Mouse (Mus musculus): ENCODE measurements at regions not wholly inside any gene's neighbourhood (a gene's known extent, or its start where the extent isn't known, plus 50 kb on each side); places are given as distances from the start of the nearest gene placed in this dataset.

DNA sequence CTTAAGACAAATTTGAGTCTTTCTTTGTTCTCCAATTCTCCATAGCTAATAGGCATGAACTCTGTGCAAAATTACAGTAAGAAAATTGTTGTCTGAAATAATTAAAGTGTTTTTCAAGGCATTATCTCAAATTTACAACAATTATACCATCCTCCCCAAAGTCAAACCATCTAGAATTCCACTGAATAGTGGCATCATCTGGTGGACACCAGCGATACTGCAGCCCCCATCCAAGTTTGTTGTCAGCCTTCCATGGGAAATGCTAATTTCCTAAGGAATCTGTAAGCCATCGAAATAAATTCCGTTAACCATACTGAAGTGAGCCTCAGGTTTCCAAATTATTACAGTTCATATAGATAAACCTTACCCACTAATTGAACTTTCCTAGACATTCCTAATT is 110.7 kb upstream of the Nebl start:
- H3K9ac ChIP-seq (ENCODE audit: low read depth, low read length), result no peak overlapping the region
- H3K4me3 ChIP-seq (ENCODE audit: low read depth, low read length), result no peak overlapping the region
- H3K27ac ChIP-seq (ENCODE audit: low read depth, low read length), result no peak overlapping the region
- 50% methylated on average over 3 of the region's 3 CpGs for WGBS
- no peaks in the 10 kb centered on the region for H3K36me3 ChIP-seq (ENCODE audit: control insufficient read depth, insufficient read depth, low read length)
- H3K4me2 ChIP-seq (replicated peaks; ENCODE audit: low read depth, low read length), result no peak overlapping the region
- peak; percentile 49 for DNase-seq (ENCODE audit: low spot score)
- no peaks in the 10 kb centered on the region for H3K9me3 ChIP-seq (ENCODE audit: control insufficient read depth, low read length)
- ATAC-seq (ENCODE audit: low FRiP score), result no peak
- H3K27me3 ChIP-seq (ENCODE audit: control insufficient read depth, insufficient read depth, low read length), result 0 out of 2 replicates have a peak, but pooled peaks cover 2% of the 10 kb centered on the region
- peaks cover 2% of the 10 kb centered on the region; the same call in 1 of the 2 replicates for H3K4me1 ChIP-seq (replicated peaks; ENCODE audit: control insufficient read depth, insufficient read depth, low read length)

DNA sequence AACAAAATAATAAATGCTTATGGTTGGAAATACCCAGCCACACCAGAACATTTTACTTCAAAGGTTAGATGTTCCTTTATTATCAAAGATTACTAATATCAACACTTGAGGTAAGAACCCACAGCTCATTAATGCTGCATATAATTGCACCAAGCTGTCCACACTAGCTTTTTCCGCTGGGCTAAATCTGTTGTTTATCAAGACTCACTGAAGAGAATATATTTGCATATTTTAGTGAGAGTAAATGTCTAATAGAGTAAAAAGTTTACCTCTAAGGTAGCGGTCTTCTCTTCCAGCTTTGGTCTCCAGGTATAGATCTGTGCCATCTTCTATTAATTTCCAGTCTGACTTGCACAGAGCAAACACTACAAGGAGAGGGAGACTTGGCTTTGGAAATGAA is 110.3 kb upstream of the Nebl start:
- ATAC-seq (ENCODE audit: low FRiP score), result no peak
- Histone ChIP-seq H3K27ac (ENCODE audit: low read depth, low read length) (no peak overlapping the region), H3K27me3 (ENCODE audit: control insufficient read depth, insufficient read depth, low read length) (0 out of 2 replicates have a peak, but pooled peaks cover 2% of the 10 kb centered on the region)

DNA sequence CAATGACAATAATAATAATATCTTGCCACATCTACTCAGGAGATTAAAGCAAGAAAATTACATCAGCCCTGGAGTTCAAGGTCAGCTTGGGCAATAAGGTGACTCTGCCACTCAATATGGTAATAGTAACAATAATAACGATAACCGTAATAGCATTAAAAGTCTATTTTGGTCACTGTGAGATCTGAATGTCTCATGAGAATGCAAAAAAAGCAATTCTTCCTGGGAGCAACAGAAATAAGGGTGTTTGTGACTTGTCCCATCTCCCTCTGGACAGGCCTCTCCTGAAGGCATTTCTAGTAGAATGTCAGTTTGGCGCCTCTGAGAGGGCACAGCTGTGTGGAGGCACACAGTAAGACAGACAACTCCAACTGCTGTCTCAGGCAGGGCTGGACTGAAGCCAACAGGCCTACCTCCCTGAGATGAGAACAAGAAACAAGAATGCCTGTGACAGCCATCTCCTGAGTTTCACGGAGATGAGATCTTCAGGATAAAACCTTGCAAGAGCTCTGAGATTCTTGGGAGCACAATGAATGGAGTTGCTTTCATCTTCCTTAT is 109.8 kb upstream of the Nebl start:
- 77% methylated on average over 4 of the region's 4 CpGs for WGBS
- Histone ChIP-seq H3K4me2 (replicated peaks; ENCODE audit: low read depth, low read length) (no peak overlapping the region), H3K4me1 (replicated peaks; ENCODE audit: control insufficient read depth, insufficient read depth, low read length) (peaks cover 2% of the 10 kb centered on the region; the same call in 1 of the 2 replicates), H3K27ac (ENCODE audit: low read depth, low read length) (no peak overlapping the region), H3K27me3 (ENCODE audit: control insufficient read depth, insufficient read depth, low read length) (0 out of 2 replicates have a peak, but pooled peaks cover 2% of the 10 kb centered on the region), H3K4me3 (ENCODE audit: low read depth, low read length) (no peak overlapping the region), H3K9ac (ENCODE audit: low read depth, low read length) (no peak overlapping the region), H3K9me3 (ENCODE audit: control insufficient read depth, low read length) (no peaks in the 10 kb centered on the region), H3K36me3 (ENCODE audit: control insufficient read depth, insufficient read depth, low read length) (no peaks in the 10 kb centered on the region)
- ATAC-seq (ENCODE audit: low FRiP score), result no peak
- DNase-seq (ENCODE audit: low spot score), result no peak

More for the DNA sequence above, 110.3 kb upstream of the Nebl start:
- no peak overlapping the region for H3K4me2 ChIP-seq (replicated peaks; ENCODE audit: low read depth, low read length)
- H3K4me1 ChIP-seq (replicated peaks; ENCODE audit: control insufficient read depth, insufficient read depth, low read length), result peaks cover 2% of the 10 kb centered on the region; the same call in 1 of the 2 replicates
- no peak overlapping the region for H3K4me3 ChIP-seq (ENCODE audit: low read depth, low read length)
- no peaks in the 10 kb centered on the region for H3K36me3 ChIP-seq (ENCODE audit: control insufficient read depth, insufficient read depth, low read length)
- WGBS, result 72% methylated on average over 2 of the region's 2 CpGs
- no peak overlapping the region for H3K9ac ChIP-seq (ENCODE audit: low read depth, low read length)
- no peaks in the 10 kb centered on the region for H3K9me3 ChIP-seq (ENCODE audit: control insufficient read depth, low read length)
- DNase-seq (ENCODE audit: low spot score), result no peak

DNA sequence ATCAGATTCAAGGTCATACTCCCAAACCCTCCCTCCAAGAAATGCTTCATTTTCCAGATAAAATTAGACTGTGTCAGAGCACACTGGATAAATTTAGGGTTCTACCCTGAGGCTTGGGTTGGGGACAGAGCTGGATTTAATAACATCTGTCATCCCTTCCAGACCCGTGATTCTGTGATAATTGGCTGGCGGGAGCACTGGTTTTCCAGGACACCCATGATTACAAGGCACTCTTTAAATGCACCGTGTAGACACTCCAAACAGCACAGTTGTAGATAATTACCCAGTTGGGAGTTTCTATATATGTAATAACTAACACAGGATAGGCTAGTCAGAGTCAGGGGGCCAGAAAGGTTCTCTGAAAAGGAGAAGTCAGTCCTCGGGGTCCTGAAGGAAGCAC is 108.4 kb upstream of the Nebl start:
- WGBS, result 70% methylated on average over 4 of the region's 4 CpGs
- Histone ChIP-seq H3K9me3 (ENCODE audit: control insufficient read depth, low read length) (no peaks in the 10 kb centered on the region), H3K27me3 (ENCODE audit: control insufficient read depth, insufficient read depth, low read length) (0 out of 2 replicates have a peak, but pooled peaks cover 2% of the 10 kb centered on the region), H3K4me2 (replicated peaks; ENCODE audit: low read depth, low read length) (no peak overlapping the region), H3K27ac (ENCODE audit: low read depth, low read length) (no peak overlapping the region), H3K4me3 (ENCODE audit: low read depth, low read length) (no peak overlapping the region), H3K4me1 (replicated peaks; ENCODE audit: control insufficient read depth, insufficient read depth, low read length) (peaks cover 2% of the 10 kb centered on the region; the same call in 1 of the 2 replicates), H3K36me3 (ENCODE audit: control insufficient read depth, insufficient read depth, low read length) (no peaks in the 10 kb centered on the region), H3K9ac (ENCODE audit: low read depth, low read length) (no peak overlapping the region)
- DNase-seq (ENCODE audit: low spot score) (no peak), ATAC-seq (ENCODE audit: low FRiP score) (no peak)

DNA sequence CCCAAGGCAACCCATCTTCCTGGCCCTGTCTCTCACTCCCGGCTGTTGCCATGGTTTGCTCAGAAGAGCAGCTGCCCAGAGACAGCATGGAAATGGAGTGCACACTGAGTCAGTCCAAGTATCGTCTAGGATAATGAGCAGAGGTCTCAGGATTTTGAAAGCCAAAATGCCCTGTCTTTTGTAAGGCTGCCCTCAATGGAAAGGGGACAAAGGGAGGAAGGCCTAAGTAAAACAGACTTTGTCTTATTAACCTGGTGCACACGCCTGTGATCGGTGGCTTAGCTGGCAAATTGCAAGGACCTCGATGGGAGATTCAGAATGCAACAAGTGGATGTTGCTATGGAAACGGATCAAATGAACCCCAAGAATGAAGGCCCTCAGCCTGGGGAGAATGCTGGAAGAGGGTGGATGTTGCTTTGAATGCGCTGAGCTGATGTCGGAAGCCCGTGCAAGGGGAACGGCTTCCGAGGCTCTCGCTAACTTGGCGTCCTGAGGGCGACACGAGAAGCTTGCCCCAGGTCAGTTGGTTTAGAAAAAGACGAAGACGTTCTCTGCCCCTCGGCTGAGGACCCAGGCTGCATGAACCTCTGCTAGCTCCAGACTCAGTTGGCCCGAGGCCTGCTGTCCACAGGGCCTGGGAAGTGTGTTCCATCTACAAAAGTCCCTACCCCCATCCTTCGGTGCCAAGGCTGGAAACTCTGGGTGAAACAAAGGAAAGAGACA is 107.8 kb upstream of the Nebl start:
- Histone ChIP-seq H3K4me2 (replicated peaks; ENCODE audit: low read depth, low read length) (peak overlapping the region; percentile 22; the same call in 1 of the 2 replicates), H3K9ac (ENCODE audit: low read depth, low read length) (0 out of 2 replicates have a peak overlapping the region, but pooled peaks have one; percentile 4), H3K36me3 (ENCODE audit: control insufficient read depth, insufficient read depth, low read length) (no peaks in the 10 kb centered on the region), H3K9me3 (ENCODE audit: control insufficient read depth, low read length) (no peaks in the 10 kb centered on the region), H3K4me1 (replicated peaks; ENCODE audit: control insufficient read depth, insufficient read depth, low read length) (peaks cover 2% of the 10 kb centered on the region; the same call in 1 of the 2 replicates), H3K27me3 (ENCODE audit: control insufficient read depth, insufficient read depth, low read length) (0 out of 2 replicates have a peak, but pooled peaks cover 2% of the 10 kb centered on the region), H3K27ac (ENCODE audit: low read depth, low read length) (no peak overlapping the region), H3K4me3 (ENCODE audit: low read depth, low read length) (no peak overlapping the region)
- ATAC-seq (ENCODE audit: low FRiP score) (peak; percentile 80), DNase-seq (ENCODE audit: low spot score) (peak; percentile 72)
- WGBS, result 33% methylated on average over 20 of the region's 20 CpGs

DNA sequence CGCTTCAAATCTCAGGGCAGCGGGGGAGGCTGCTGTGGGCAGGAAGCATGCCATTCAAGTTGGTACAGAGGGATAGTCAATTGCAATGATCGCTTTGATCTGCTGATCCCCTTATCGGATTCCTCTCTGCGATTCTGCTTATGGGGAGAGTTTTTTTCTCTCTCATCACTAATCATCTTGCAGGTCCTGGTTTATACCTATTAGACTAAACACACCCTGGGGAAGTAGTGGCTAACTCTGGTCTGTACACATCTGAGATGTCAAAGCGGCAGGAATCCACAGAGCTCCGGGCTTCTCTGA is 107.1 kb upstream of the Nebl start:
- 0 out of 2 replicates have a peak, but pooled peaks cover 2% of the 10 kb centered on the region for H3K27me3 ChIP-seq (ENCODE audit: control insufficient read depth, insufficient read depth, low read length)
- no peaks in the 10 kb centered on the region for H3K36me3 ChIP-seq (ENCODE audit: control insufficient read depth, insufficient read depth, low read length)
- H3K27ac ChIP-seq (ENCODE audit: low read depth, low read length), result no peak overlapping the region
- 49% methylated on average over 7 of the region's 7 CpGs for WGBS
- no peak overlapping the region for H3K4me3 ChIP-seq (ENCODE audit: low read depth, low read length)
- peaks cover 2% of the 10 kb centered on the region; the same call in 1 of the 2 replicates for H3K4me1 ChIP-seq (replicated peaks; ENCODE audit: control insufficient read depth, insufficient read depth, low read length)
- no peak overlapping the region for H3K9ac ChIP-seq (ENCODE audit: low read depth, low read length)
- no peak overlapping the region for H3K4me2 ChIP-seq (replicated peaks; ENCODE audit: low read depth, low read length)
- DNase-seq (ENCODE audit: low spot score), result no peak
- H3K9me3 ChIP-seq (ENCODE audit: control insufficient read depth, low read length), result no peaks in the 10 kb centered on the region
- ATAC-seq (ENCODE audit: low FRiP score), result no peak

DNA sequence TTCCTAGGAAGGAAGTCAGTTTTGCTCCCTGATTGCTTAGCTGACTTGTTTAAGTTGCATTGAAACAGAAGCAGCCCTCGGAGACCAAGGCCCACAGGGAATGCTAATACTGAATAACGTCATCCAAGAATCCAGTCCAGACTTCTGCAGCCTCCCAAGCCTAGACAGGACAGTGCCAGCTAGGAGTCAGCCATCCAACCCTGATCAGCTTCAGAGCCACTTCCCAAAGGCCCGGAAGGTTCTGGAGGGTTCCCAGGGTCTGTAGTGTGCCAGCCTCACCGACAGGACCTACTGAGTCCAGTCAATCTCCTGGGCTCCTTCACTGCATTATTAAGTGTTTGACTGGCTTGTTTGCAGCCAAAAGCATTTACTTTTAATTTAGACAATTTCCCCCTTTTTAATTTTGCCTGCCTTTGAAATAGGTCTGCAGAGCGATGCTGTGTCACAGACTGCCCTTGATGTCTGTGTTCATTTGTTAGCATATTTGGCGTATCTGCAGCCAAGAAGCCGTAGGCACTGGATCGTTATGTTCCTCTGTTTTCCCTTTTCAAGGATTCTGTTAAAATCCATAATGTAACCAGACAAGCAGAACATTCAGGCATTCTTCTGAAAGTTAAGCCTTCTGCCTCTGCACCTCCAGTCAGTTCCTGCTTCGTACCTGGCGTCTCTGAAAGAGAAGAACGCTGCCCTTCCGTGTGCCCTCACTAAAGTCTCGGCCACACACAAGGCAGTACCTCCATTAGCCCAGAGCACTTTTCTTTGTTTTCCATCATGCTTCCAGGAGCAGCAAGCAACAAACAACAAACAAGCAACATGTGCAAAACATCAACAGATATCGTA is 106.5 kb upstream of the Nebl start:
- peaks cover 2% of the 10 kb centered on the region; the same call in 1 of the 2 replicates for H3K4me1 ChIP-seq (replicated peaks; ENCODE audit: control insufficient read depth, insufficient read depth, low read length)
- ATAC-seq (ENCODE audit: low FRiP score) (no peak), DNase-seq (ENCODE audit: low spot score) (peak; percentile 20)
- no peaks in the 10 kb centered on the region for H3K9me3 ChIP-seq (ENCODE audit: control insufficient read depth, low read length)
- no peak overlapping the region for H3K4me3 ChIP-seq (ENCODE audit: low read depth, low read length)
- H3K9ac ChIP-seq (ENCODE audit: low read depth, low read length), result no peak overlapping the region
- H3K4me2 ChIP-seq (replicated peaks; ENCODE audit: low read depth, low read length), result no peak overlapping the region
- 0 out of 2 replicates have a peak, but pooled peaks cover 2% of the 10 kb centered on the region for H3K27me3 ChIP-seq (ENCODE audit: control insufficient read depth, insufficient read depth, low read length)
- no peaks in the 10 kb centered on the region for H3K36me3 ChIP-seq (ENCODE audit: control insufficient read depth, insufficient read depth, low read length)
- no peak overlapping the region for H3K27ac ChIP-seq (ENCODE audit: low read depth, low read length)
- WGBS, result 71% methylated on average over 14 of the region's 14 CpGs

DNA sequence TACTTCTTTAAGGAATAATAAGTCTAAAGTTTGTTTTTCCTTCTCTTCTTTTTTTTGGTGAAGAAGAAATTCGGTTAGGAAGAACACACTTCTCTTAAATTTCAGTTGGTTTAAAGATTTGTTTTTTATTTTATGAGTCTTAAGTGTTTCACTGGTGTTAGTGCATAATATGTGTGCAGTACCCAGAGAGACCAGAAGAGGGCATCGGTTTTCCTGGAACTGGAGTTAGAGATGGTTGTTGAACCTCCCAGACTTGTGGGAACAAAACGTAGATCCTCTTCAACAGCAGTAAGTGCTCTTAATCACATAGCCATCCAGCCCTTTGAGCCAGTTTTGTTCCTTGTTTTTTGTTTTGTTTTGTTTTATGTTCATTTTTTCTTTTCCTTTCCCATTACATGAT is 101.5 kb upstream of the Nebl start:
- 0 out of 2 replicates have a peak, but pooled peaks cover 2% of the 10 kb centered on the region for H3K27me3 ChIP-seq (ENCODE audit: control insufficient read depth, insufficient read depth, low read length)
- no peak overlapping the region for H3K4me3 ChIP-seq (ENCODE audit: low read depth, low read length)
- DNase-seq (ENCODE audit: low spot score), result no peak
- H3K36me3 ChIP-seq (ENCODE audit: control insufficient read depth, insufficient read depth, low read length), result no peaks in the 10 kb centered on the region
- WGBS, result 79% methylated on average over 3 of the region's 3 CpGs
- no peaks in the 10 kb centered on the region for H3K4me1 ChIP-seq (replicated peaks; ENCODE audit: control insufficient read depth, insufficient read depth, low read length)
- no peak for ATAC-seq (ENCODE audit: low FRiP score)
- H3K27ac ChIP-seq (ENCODE audit: low read depth, low read length), result no peak overlapping the region
- no peak overlapping the region for H3K4me2 ChIP-seq (replicated peaks; ENCODE audit: low read depth, low read length)
- H3K9me3 ChIP-seq (ENCODE audit: control insufficient read depth, low read length), result no peaks in the 10 kb centered on the region
- H3K9ac ChIP-seq (ENCODE audit: low read depth, low read length), result no peak overlapping the region

Measured in hindbrain, embryonic 11.5 days (tissue).